Mouse (Mus musculus) heart, postnatal 0 days (tissue): ENCODE data around the gene Gm19402.

Experiments used
- CTCF ChIP-seq: IDR thresholded peaks from 2 replicates; pipeline ENCODE4 v1.5.1; 2016; ENCODE audit warnings: antibody characterized with exemption, control low read depth, low read depth
- EP300 ChIP-seq: IDR thresholded peaks from 2 replicates; pipeline ENCODE4 v1.6.1; 2016; ENCODE audit warnings: antibody characterized with exemption, low read depth

- TF ChIP-seq CTCF, result no peak
- no peak for TF ChIP-seq EP300
These were observed 42.7 kb downstream of the Gm19402 start for GRCm38 (mm10) chr10:77647901-77648300.
